Mouse (Mus musculus) MEL (cell line): Measurements from ENCODE around the gene Ckap4. TPM values are rescaled to one million over a fixed set of nuclear protein-coding genes. Genes with fewer than 3 reads are reported as not detected.

ENCODE experiments used
- DNase-seq: peaks from one replicate; pipeline ENCODE4 v3.0.0; 2011; ENCODE audit warnings: low read depth, low spot score
- H3K27ac ChIP-seq: 2 replicates; pipeline ENCODE4 v1.5.1; 2012; ENCODE audit warnings: low read depth, mild to moderate bottlenecking, control low read depth, low read length, moderate library complexity; ENCODE audit not compliant: control insufficient read depth
- H3K27me3 ChIP-seq, 2 experiments: fragments of 150-350 bp in 1 of 2; sonication (generic) in 1 of 2; 2 replicates each; pipeline ENCODE4 v1.6.1; 2012; ENCODE audit warnings: low read length in 2 of 2, mild to moderate bottlenecking in 2 of 2, improper control_type of control experiment in 1 of 2, moderate library complexity in 1 of 2; ENCODE audit not compliant: insufficient read depth in 2 of 2, control insufficient read depth in 1 of 2
- H3K36me3 ChIP-seq, 2 experiments: 2 replicates each; pipeline ENCODE4 v1.6.1; 2012 to 2014; ENCODE audit warnings: low read length in 2 of 2, improper control_type of control experiment in 1 of 2, inconsistent platforms in 1 of 2, mild to moderate bottlenecking in 1 of 2; ENCODE audit not compliant: insufficient read depth in 2 of 2, control insufficient read depth in 1 of 2
- H3K4me1 ChIP-seq, 2 experiments: fragments of 150-350 bp in 1 of 2; sonication (generic) in 1 of 2; 2 replicates each; pipeline ENCODE4 v1.6.1; 2012; ENCODE audit warnings: low read length in 2 of 2, improper control_type of control experiment in 1 of 2, mild to moderate bottlenecking in 1 of 2; ENCODE audit not compliant: insufficient read depth in 2 of 2, control insufficient read depth in 1 of 2
- H3K4me3 ChIP-seq, 2 experiments: fragments of 150-350 bp in 1 of 2; sonication (generic) in 1 of 2; 2 replicates each; pipeline ENCODE4 v1.5.1; 2012; ENCODE audit warnings: low read depth in 2 of 2, low read length in 2 of 2, mild to moderate bottlenecking in 2 of 2, moderate library complexity in 2 of 2, control low read depth in 1 of 2, improper control_type of control experiment in 1 of 2; ENCODE audit not compliant: control insufficient read depth in 1 of 2, insufficient read depth in 1 of 2
- H3K79me2 ChIP-seq: 2 replicates; pipeline ENCODE4 v1.6.1; 2012; ENCODE audit warnings: mild to moderate bottlenecking, low read length, moderate library complexity; ENCODE audit not compliant: control insufficient read depth, poor library complexity, insufficient read depth
- H3K9ac ChIP-seq: 2 replicates; pipeline ENCODE4 v1.6.1; 2012; ENCODE audit warnings: low read depth, mild to moderate bottlenecking, control low read depth, low read length, moderate library complexity; ENCODE audit not compliant: control insufficient read depth, poor library complexity, severe bottlenecking
- H3K9me3 ChIP-seq: fragments of 150-350 bp; sonication (generic); replicated peaks from 2 replicates; pipeline ENCODE4 v1.6.1; 2012; ENCODE audit warnings: mild to moderate bottlenecking, low read length, improper control_type of control experiment, moderate library complexity; ENCODE audit not compliant: insufficient read depth
- BHLHE40 ChIP-seq: IDR thresholded peaks from 2 replicates; pipeline ENCODE4 v1.6.1; 2012; ENCODE audit warnings: low read depth, mild to moderate bottlenecking, inconsistent platforms, low read length, improper control_type of control experiment, borderline replicate concordance
- CHD1 ChIP-seq: IDR thresholded peaks from 2 replicates; pipeline ENCODE4 v1.6.1; 2012; ENCODE audit warnings: low read depth, mild to moderate bottlenecking, inconsistent platforms, low read length, improper control_type of control experiment
- CHD2 ChIP-seq: IDR thresholded peaks from 2 replicates; pipeline ENCODE4 v1.6.1; 2011; ENCODE audit warnings: low read length, improper control_type of control experiment
- CTCF ChIP-seq, 3 experiments: IDR thresholded peaks in 2 of 3; conservative IDR thresholded peaks in 1 of 3; 2 replicates each; pipeline ENCODE4 v1.5.1; 2011 to 2012; ENCODE audit warnings: low read length in 3 of 3, low read depth in 2 of 3, mild to moderate bottlenecking in 2 of 3, improper control_type of control experiment in 1 of 3, inconsistent platforms in 1 of 3, mixed read lengths in 1 of 3, moderate library complexity in 1 of 3; ENCODE audit not compliant: control insufficient read depth in 1 of 3, insufficient read depth in 1 of 3, poor library complexity in 1 of 3, severe bottlenecking in 1 of 3
- E2F4 ChIP-seq: IDR thresholded peaks from 2 replicates; pipeline ENCODE4 v1.6.1; 2011; ENCODE audit warnings: low read depth, low read length, improper control_type of control experiment, borderline replicate concordance
- ELF1 ChIP-seq: IDR thresholded peaks from 2 replicates; pipeline ENCODE4 v1.6.1; 2014; ENCODE audit warnings: low read depth, mild to moderate bottlenecking, inconsistent platforms, low read length, improper control_type of control experiment, moderate library complexity
- EP300 ChIP-seq, 2 experiments: IDR thresholded peaks; 2 replicates each; pipeline ENCODE4 v1.6.1; 2011; ENCODE audit warnings: improper control_type of control experiment in 2 of 2, low read length in 2 of 2, low read depth in 1 of 2, mild to moderate bottlenecking in 1 of 2
- ETS1 ChIP-seq: IDR thresholded peaks from 2 replicates; pipeline ENCODE4 v1.6.1; 2012; ENCODE audit warnings: low read depth, mild to moderate bottlenecking, inconsistent platforms, low read length, improper control_type of control experiment, moderate library complexity
- GABPA ChIP-seq: IDR thresholded peaks from 2 replicates; pipeline ENCODE4 v1.6.1; 2012; ENCODE audit warnings: low read depth, mild to moderate bottlenecking, inconsistent platforms, low read length, improper control_type of control experiment, moderate library complexity
- GATA1 ChIP-seq: IDR thresholded peaks from 2 replicates; pipeline ENCODE4 v1.6.1; 2011; ENCODE audit warnings: low read depth, low read length, improper control_type of control experiment
- JUND ChIP-seq: IDR thresholded peaks from 2 replicates; pipeline ENCODE4 v1.6.1; 2011; ENCODE audit warnings: low read depth, mild to moderate bottlenecking, improper control_type of control experiment, low read length
- KAT2A ChIP-seq: conservative IDR thresholded peaks from 2 replicates; pipeline ENCODE4 v1.6.1; 2012; ENCODE audit warnings: low read depth, low read length, improper control_type of control experiment, inconsistent platforms
- MAX ChIP-seq: IDR thresholded peaks from 2 replicates; pipeline ENCODE4 v1.6.1; 2011; ENCODE audit warnings: low read length, improper control_type of control experiment
- MAZ ChIP-seq: IDR thresholded peaks from 2 replicates; pipeline ENCODE4 v1.6.1; 2012; ENCODE audit warnings: low read depth, mild to moderate bottlenecking, inconsistent platforms, low read length, improper control_type of control experiment
- MXI1 ChIP-seq: IDR thresholded peaks from 2 replicates; pipeline ENCODE4 v1.6.1; 2011; ENCODE audit warnings: mild to moderate bottlenecking, low read depth, low read length, improper control_type of control experiment
- MYB ChIP-seq: IDR thresholded peaks from 2 replicates; pipeline ENCODE4 v1.6.1; 2011; ENCODE audit warnings: mild to moderate bottlenecking, low read depth, low read length, improper control_type of control experiment
- MYC ChIP-seq: IDR thresholded peaks from 2 replicates; pipeline ENCODE4 v1.6.1; 2011; ENCODE audit warnings: low read depth, mild to moderate bottlenecking, low read length, improper control_type of control experiment, moderate library complexity
- NELFE ChIP-seq: IDR thresholded peaks from 2 replicates; pipeline ENCODE4 v1.6.1; 2011; ENCODE audit warnings: low read depth, low read length, improper control_type of control experiment
- POLR2AphosphoS2 ChIP-seq: IDR thresholded peaks from 2 replicates; pipeline ENCODE4 v1.6.1; 2011; ENCODE audit warnings: low read length, improper control_type of control experiment
- POLR2AphosphoS5 ChIP-seq: IDR thresholded peaks from 2 replicates; pipeline ENCODE4 v1.6.1; 2012; ENCODE audit warnings: low read depth, borderline replicate concordance, mild to moderate bottlenecking, inconsistent platforms, low read length, moderate library complexity, mixed read lengths
- RAD21 ChIP-seq: IDR thresholded peaks from 2 replicates; pipeline ENCODE4 v1.6.1; 2011; ENCODE audit warnings: mild to moderate bottlenecking, low read depth, low read length, improper control_type of control experiment
- RCOR1 ChIP-seq: IDR thresholded peaks from 2 replicates; pipeline ENCODE4 v1.6.1; 2012; ENCODE audit warnings: low read depth, mild to moderate bottlenecking, inconsistent platforms, low read length, improper control_type of control experiment
- SIN3A ChIP-seq: IDR thresholded peaks from 2 replicates; pipeline ENCODE4 v1.6.1; 2012; ENCODE audit warnings: low read length, improper control_type of control experiment, inconsistent platforms
- SMC3 ChIP-seq: IDR thresholded peaks from 2 replicates; pipeline ENCODE4 v1.6.1; 2011; ENCODE audit warnings: low read depth, low read length, improper control_type of control experiment
- TAL1 ChIP-seq: IDR thresholded peaks from 2 replicates; pipeline ENCODE4 v1.6.1; 2012; ENCODE audit warnings: mild to moderate bottlenecking, inconsistent platforms, low read length, moderate library complexity, mixed read lengths
- TBP ChIP-seq: IDR thresholded peaks from 2 replicates; pipeline ENCODE4 v1.8.0; 2011; ENCODE audit warnings: low read depth, low read length, improper control_type of control experiment
- TCF12 ChIP-seq: IDR thresholded peaks from 2 replicates; pipeline ENCODE4 v1.6.1; 2014; ENCODE audit warnings: low read depth, mild to moderate bottlenecking, inconsistent platforms, low read length, improper control_type of control experiment, moderate library complexity
- UBTF ChIP-seq: IDR thresholded peaks from 2 replicates; pipeline ENCODE4 v1.6.1; 2012; ENCODE audit warnings: low read depth, mild to moderate bottlenecking, inconsistent platforms, low read length, improper control_type of control experiment, moderate library complexity, borderline replicate concordance; ENCODE audit not compliant: insufficient read depth
- USF1 ChIP-seq: IDR thresholded peaks from 2 replicates; pipeline ENCODE4 v1.6.1; 2014; ENCODE audit warnings: low read depth, mild to moderate bottlenecking, inconsistent platforms, low read length, improper control_type of control experiment, moderate library complexity
- ZC3H11A ChIP-seq: IDR thresholded peaks from 2 replicates; pipeline ENCODE4 v1.6.1; 2012; ENCODE audit warnings: low read depth, mild to moderate bottlenecking, inconsistent platforms, low read length, improper control_type of control experiment
- ZKSCAN1 ChIP-seq: IDR thresholded peaks from 2 replicates; pipeline ENCODE4 v1.6.1; 2012; ENCODE audit warnings: low read depth, mild to moderate bottlenecking, inconsistent platforms, low read length, improper control_type of control experiment, moderate library complexity
- ZNF384 ChIP-seq: IDR thresholded peaks from 2 replicates; pipeline ENCODE4 v1.6.1; 2012; ENCODE audit warnings: low read depth, mild to moderate bottlenecking, inconsistent platforms, low read length, improper control_type of control experiment
- polyA plus RNA-seq, 2 experiments: library from polyadenylated mRNA; stranded (reverse) in 1 of 2; unstranded in 1 of 2; fragments of >175 nt in 1 of 2; fragments of >200 nt in 1 of 2; gene quantifications; 2 replicates each; pipeline versions ENCODE4 v1.2.1 to v1.2.4; 2012; ENCODE audit warnings: low replicate concordance in 2 of 2, low read depth in 1 of 2; ENCODE audit not compliant: insufficient read length in 2 of 2, insufficient read depth in 1 of 2, missing spikeins in 1 of 2
- total RNA-seq: library from RNA; depleted of rRNA; stranded (reverse); fragments of 300-350 nt; gene quantifications from 2 replicates; pipeline ENCODE4 v1.2.3, GENCODE M21; 2012

Gene Ckap4
- total and polyA plus RNA-seq, 3 experiments, result 1.0 to 5.2 TPM; not detected in 1

DNA sequence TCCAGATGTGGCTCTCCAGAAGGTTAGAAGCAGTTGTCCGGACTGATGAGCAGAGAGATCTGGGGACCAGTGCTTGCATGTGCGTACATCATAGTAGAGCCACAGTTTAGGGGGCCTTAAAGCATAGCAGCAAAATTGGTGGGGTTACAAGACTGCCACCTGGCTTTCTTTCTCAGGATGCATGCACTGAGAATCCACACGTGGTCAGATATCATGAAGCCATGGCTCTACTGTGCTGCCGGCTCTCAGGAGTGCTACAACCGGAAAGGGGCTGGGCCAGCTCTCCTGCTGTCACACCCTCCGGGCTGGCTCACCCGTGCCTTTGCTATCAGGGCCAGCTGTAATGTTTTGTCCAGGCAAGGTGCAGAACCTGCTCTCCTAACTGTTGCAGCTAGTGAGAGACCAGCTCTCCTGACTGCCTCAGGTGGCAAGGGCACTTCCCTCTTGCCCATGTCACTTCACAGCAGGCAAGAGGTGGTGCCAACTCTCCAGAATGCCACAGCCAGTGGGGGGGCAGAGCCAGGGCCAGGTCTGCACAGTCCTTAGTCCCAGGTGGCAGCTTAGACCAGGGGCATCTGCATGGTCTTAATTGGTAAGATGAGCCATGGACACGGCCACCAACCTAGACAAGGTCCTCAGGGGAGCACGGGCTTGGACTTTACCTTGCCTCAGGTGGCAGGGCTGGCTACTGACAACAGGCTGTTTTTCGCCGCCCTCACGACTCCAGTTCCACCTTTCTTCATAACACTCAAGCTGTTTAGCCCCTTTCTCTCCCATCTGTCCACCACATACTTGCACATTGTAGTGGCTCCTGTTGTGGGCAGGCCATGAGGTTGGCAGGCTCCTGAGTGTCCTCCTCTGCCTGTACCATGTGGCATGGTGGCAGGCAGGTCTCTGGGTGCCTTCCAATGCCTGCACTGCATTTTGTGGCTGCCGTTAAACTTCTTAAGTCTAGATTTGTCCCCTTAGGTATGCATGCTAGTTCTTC lies 29.0 kb upstream of the Ckap4 start:
- H3K4me1 ChIP-seq, result peaks cover 5 to 15% of the 10 kb centered on the region in 2 experiments; a peak in 3 of 4 replicates
- peak; percentile 68 for DNase-seq
- no peak overlapping the region for H3K9ac ChIP-seq
- H3K36me3 ChIP-seq, result peaks cover 0 to 2% of the 10 kb centered on the region in 2 experiments; a peak in 1 of 4 replicates
- no peaks in the 10 kb centered on the region for H3K9me3 ChIP-seq
- no peaks in the 10 kb centered on the region for H3K27me3 ChIP-seq
- H3K27ac ChIP-seq, result no peak overlapping the region
- H3K79me2 ChIP-seq, result no peaks in the 10 kb centered on the region
- H3K4me3 ChIP-seq, result no peak overlapping the region
- peak; percentile 40; the same call in 1 of the 2 replicates for TF ChIP-seq ETS1
- peak; percentile 89 for TF ChIP-seq MYC
- no peak for TF ChIP-seq EP300 (IDR thresholded peaks at IDR 0.05; ENCODE audit: low read depth in 1 of 2, low read length in 2 of 2)
- no peak for TF ChIP-seq BHLHE40
- peak; percentile 93 for TF ChIP-seq MXI1
- TF ChIP-seq ZNF384, result no peak
- no peak for TF ChIP-seq RCOR1
- TF ChIP-seq GABPA, result no peak
- TF ChIP-seq MAX, result peak; percentile 92
- no peak for TF ChIP-seq KAT2A
- TF ChIP-seq CTCF (IDR thresholded peaks at IDR 0.05 in 2 of 3, conservative IDR thresholded peaks at IDR 0.05 in 1 of 3; ENCODE audit: control insufficient read depth in 1 of 3, insufficient read depth in 1 of 3, low read depth in 2 of 3, low read length in 3 of 3, poor library complexity in 1 of 3, severe bottlenecking in 1 of 3), result peak in 1 of 3 experiments; percentile 37; a peak in 2 of 6 replicates
- TF ChIP-seq GATA1, result no peak
- peak; percentile 64 for TF ChIP-seq SIN3A
- TF ChIP-seq RAD21, result no peak; the same call in 1 of the 2 replicates
- no peak for TF ChIP-seq ELF1
- no peak for TF ChIP-seq TCF12
- TF ChIP-seq JUND, result no peak
- peak; percentile 75 for TF ChIP-seq USF1
- no peak for TF ChIP-seq E2F4
- TF ChIP-seq UBTF, result no peak
- TF ChIP-seq ZC3H11A, result peak; percentile 2; the same call in 1 of the 2 replicates
- TF ChIP-seq CHD2, result no peak
- no peak for TF ChIP-seq TBP
- no peak for TF ChIP-seq CHD1
- no peak for TF ChIP-seq MYB
- TF ChIP-seq ZKSCAN1, result no peak
- no peak for TF ChIP-seq TAL1
- 0 out of 2 replicates have a peak, but pooled peaks have one; percentile 38 for TF ChIP-seq SMC3
- no peak for TF ChIP-seq POLR2AphosphoS2
- no peak for TF ChIP-seq POLR2AphosphoS5
- no peak for TF ChIP-seq MAZ
- TF ChIP-seq NELFE, result 0 out of 2 replicates have a peak, but pooled peaks have one; percentile 18
